29 mouse cellular contexts compared by ENCODE assay signal in genomic region chr2:166492421-166492820, GRCm38 (mm10).
DNase-seq lines count a peak whose midpoint lies in the region; ATAC-seq and TF ChIP-seq lines count a peak whose summit lies in the region.
"Had no signal": no experiment of that assay in that cellular context is flagged by ENCODE, and none has a peak within 500 bp of the region (broad histone marks: within the 10 kb centered on the region; RNA-seq: fewer than 3 reads in every experiment).

No protein-coding gene starts in this region.

- H3K9me3 ChIP-seq in embryonic facial prominence, embryonic 10.5 days: no peaks in the 10 kb centered on the region
- no peaks in the 10 kb centered on the region for H3K9me3 ChIP-seq in hindbrain, postnatal 0 days (ENCODE audit: low read length)
- H3K9me3 ChIP-seq: forebrain, embryonic 12.5 days; heart, embryonic 10.5 days; heart, embryonic 15.5 days; hindbrain, embryonic 12.5 days; kidney, embryonic 15.5 days; midbrain, embryonic 12.5 days; neural tube, embryonic 12.5 days had no signal

- 0 out of 2 replicates have a peak, but pooled peaks cover 2% of the 10 kb centered on the region for H3K4me1 ChIP-seq in kidney, adult 2 months (ENCODE audit: control insufficient read depth, insufficient read depth, low read length)
- peaks cover 80% of the 10 kb centered on the region for H3K4me1 ChIP-seq in embryonic facial prominence, embryonic 10.5 days
- no peaks in the 10 kb centered on the region for H3K4me1 ChIP-seq in hindbrain, postnatal 0 days (ENCODE audit: insufficient read depth, low read length)

- H3K27ac ChIP-seq in kidney, adult 2 months (ENCODE audit: insufficient read depth, low read depth, low read length): no peak overlapping the region
- peak overlapping the region; percentile 61; the same call in 1 of the 2 replicates for H3K27ac ChIP-seq in embryonic facial prominence, embryonic 10.5 days (replicated peaks)
- H3K27ac ChIP-seq in hindbrain, postnatal 0 days: no peak overlapping the region
- H3K27ac ChIP-seq: forebrain, embryonic 12.5 days; heart, embryonic 15.5 days; hindbrain, embryonic 12.5 days; kidney, embryonic 15.5 days; liver, embryonic 14.5 days; midbrain, embryonic 12.5 days; neural tube, embryonic 12.5 days; stomach, postnatal 0 days had no signal

- H3K27me3 ChIP-seq in kidney, adult 2 months (replicated peaks; ENCODE audit: control insufficient read depth, insufficient read depth, low read length): no peaks in the 10 kb centered on the region
- H3K27me3 ChIP-seq in embryonic facial prominence, embryonic 10.5 days (replicated peaks; ENCODE audit: low read depth, poor library complexity, severe bottlenecking): no peaks in the 10 kb centered on the region
- H3K27me3 ChIP-seq in hindbrain, postnatal 0 days (ENCODE audit: insufficient read depth, low read length): no peaks in the 10 kb centered on the region
- H3K27me3 ChIP-seq: forebrain, embryonic 12.5 days; heart, embryonic 15.5 days; kidney, embryonic 15.5 days; midbrain, embryonic 12.5 days; neural tube, embryonic 12.5 days had no signal

- H3K36me3 ChIP-seq in kidney, adult 2 months (ENCODE audit: control insufficient read depth, insufficient read depth, low read length): no peaks in the 10 kb centered on the region
- no peaks in the 10 kb centered on the region for H3K36me3 ChIP-seq in embryonic facial prominence, embryonic 10.5 days (replicated peaks)
- H3K36me3 ChIP-seq in hindbrain, postnatal 0 days (ENCODE audit: insufficient read depth, low read length): no peaks in the 10 kb centered on the region
- H3K36me3 ChIP-seq: forebrain, embryonic 12.5 days; G1E; heart, embryonic 10.5 days; heart, embryonic 15.5 days; hindbrain, embryonic 12.5 days; kidney, embryonic 15.5 days; midbrain, embryonic 12.5 days; neural tube, embryonic 12.5 days had no signal

- peak; percentile 33 for DNase-seq in adrenal gland, adult 2 months
- no peak for DNase-seq in adrenal gland, adult 18-20 months (ENCODE audit: low spot score in 2 of 2)
- DNase-seq in kidney, adult 2 months: peak; percentile 37
- DNase-seq in kidney, adult 18-20 months: no peak
- DNase-seq in adrenal gland, postnatal 10 days: peak; percentile 37
- no peak for DNase-seq in embryonic facial prominence, embryonic 10.5 days (ENCODE audit: low spot score)
- no peak for DNase-seq in hindbrain, postnatal 0 days (ENCODE audit: low spot score)
- DNase-seq in heart, adult 18-20 months: no peak
- DNase-seq: cerebellum, adult 11-12 months; cerebellum, adult 9-11 months; gastrocnemius, postnatal 10 days; layer of hippocampus, postnatal 36 days; liver; lung, embryonic 14.5 days; right cerebral cortex, adult 18-20 months; thymus, adult 18-20 months; thymus, postnatal 25 days had no signal

- ATAC-seq in hindbrain, postnatal 0 days: no peak

- H3K4me2 ChIP-seq in hindbrain, postnatal 0 days (ENCODE audit: low read depth, low read length): no peak overlapping the region
- H3K4me2 ChIP-seq: forebrain, embryonic 12.5 days; heart, embryonic 15.5 days; hindbrain, embryonic 12.5 days; kidney, embryonic 15.5 days; lung, embryonic 14.5 days; midbrain, embryonic 12.5 days; neural tube, embryonic 12.5 days had no signal

- no peak for TF ChIP-seq CTCF in kidney, adult 2 months (conservative IDR thresholded peaks at IDR 0.05; ENCODE audit: insufficient read depth, insufficient read length, low read depth, low read length)
- no peak for TF ChIP-seq CTCF in hindbrain, postnatal 0 days (IDR thresholded peaks at IDR 0.05; ENCODE audit: low read depth)

- H3K4me3 ChIP-seq in kidney, adult 2 months (ENCODE audit: insufficient read depth, low read depth, low read length): no peak overlapping the region
- H3K4me3 ChIP-seq in embryonic facial prominence, embryonic 10.5 days: no peak overlapping the region
- no peak overlapping the region for H3K4me3 ChIP-seq in hindbrain, postnatal 0 days (ENCODE audit: low read length)
- H3K4me3 ChIP-seq: erythroblast, embryonic 14.5 days; forebrain, embryonic 12.5 days; heart, embryonic 10.5 days; heart, embryonic 15.5 days; hindbrain, embryonic 12.5 days; kidney, embryonic 15.5 days; midbrain, embryonic 12.5 days; myocyte; neural tube, embryonic 12.5 days had no signal

- 46% methylated on average over 12 of the region's 12 CpGs for WGBS in kidney, adult 2 months
- 79% methylated on average over 12 of the region's 12 CpGs for WGBS in embryonic facial prominence, embryonic 10.5 days
- WGBS in hindbrain, postnatal 0 days: 51% methylated on average over 12 of the region's 12 CpGs

- TF ChIP-seq POLR2A in kidney, adult 2 months (IDR thresholded peaks at IDR 0.05; ENCODE audit: low read depth, low read length): no peak

- H3K9ac ChIP-seq in hindbrain, postnatal 0 days (replicated peaks; ENCODE audit: low read length): no peak overlapping the region
- H3K9ac ChIP-seq: forebrain, embryonic 12.5 days; heart, embryonic 15.5 days; hindbrain, embryonic 12.5 days; kidney, embryonic 15.5 days; liver, embryonic 14.5 days; lung, embryonic 14.5 days; midbrain, embryonic 12.5 days; neural tube, embryonic 12.5 days had no signal

Comparison
In these comparisons a context has a peak if more than half of its experiments do, and no peak if none do; other contexts are left out.
1. DNase-seq: peak in adrenal gland, adult 2 months (single experiment), kidney, adult 2 months (single experiment) and adrenal gland, postnatal 10 days (single experiment); none in adrenal gland, adult 18-20 months (0 of 2), kidney, adult 18-20 months (single experiment), embryonic facial prominence, embryonic 10.5 days (single experiment), hindbrain, postnatal 0 days (single experiment) and heart, adult 18-20 months (0 of 2).